Mouse (Mus musculus) neural tube, embryonic 13.5 days (tissue): ENCODE data around the gene Gcm2. TPM values are rescaled to one million over a fixed set of nuclear protein-coding genes. Genes with fewer than 3 reads are reported as not detected.

Experiments used
- ATAC-seq: fragments of 200-750 bp; cut with Nextera tagmentation; 2 replicates; pipeline ENCODE4 v1.8.0; 2017; ENCODE audit warnings: low read depth, mild to moderate bottlenecking, moderate TSS enrichment, moderate library complexity
- H3K27ac ChIP-seq: fragments of 300-500 bp; sonication (generic); replicated peaks from 2 replicates; pipeline ENCODE4 v1.5.1; 2015; ENCODE audit warnings: moderate library complexity, mild to moderate bottlenecking, inconsistent platforms
- H3K27me3 ChIP-seq: fragments of 300-500 bp; sonication (generic); 2 replicates; pipeline ENCODE4 v1.6.1; 2015; ENCODE audit warnings: mild to moderate bottlenecking, inconsistent platforms
- H3K36me3 ChIP-seq: fragments of 300-500 bp; sonication (generic); 2 replicates; pipeline ENCODE4 v1.6.1; 2015; ENCODE audit warnings: mild to moderate bottlenecking, inconsistent platforms
- H3K4me1 ChIP-seq: fragments of 300-500 bp; sonication (generic); replicated peaks from 2 replicates; pipeline ENCODE4 v1.6.1; 2015; ENCODE audit warnings: inconsistent platforms
- H3K4me2 ChIP-seq: fragments of 300-500 bp; sonication (generic); 2 replicates; pipeline ENCODE4 v1.6.1; 2015; ENCODE audit warnings: inconsistent platforms, mild to moderate bottlenecking, moderate library complexity
- H3K4me3 ChIP-seq: fragments of 300-500 bp; sonication (generic); 2 replicates; pipeline ENCODE4 v1.5.1; 2015; ENCODE audit warnings: mild to moderate bottlenecking, inconsistent platforms
- H3K9ac ChIP-seq: fragments of 300-500 bp; sonication (generic); 2 replicates; pipeline ENCODE4 v1.6.1; 2015; ENCODE audit warnings: moderate library complexity, mild to moderate bottlenecking, inconsistent platforms
- H3K9me3 ChIP-seq: fragments of 300-500 bp; sonication (generic); 2 replicates; pipeline ENCODE4 v1.6.1; 2016; ENCODE audit warnings: inconsistent platforms
- WGBS: fragments of 180-500 bp; shearing (Covaris S2); methylation state at CpG from one replicate; pipeline ENCODE4 v1.1.7; 2015; 5-methylcytosine and 5-hydroxymethylcytosine counted together
- polyA plus RNA-seq: library from polyadenylated mRNA; unstranded; fragments of >200 nt; fragmentation: Nextera tagmentation; extraction: Ambion mirVana; gene quantifications from 2 replicates; pipeline ENCODE4 v1.2.1, GENCODE M21; 2015

Gcm2 gene
- polyA plus RNA-seq, 1 experiment from 2014 or later, result not detected

DNA sequence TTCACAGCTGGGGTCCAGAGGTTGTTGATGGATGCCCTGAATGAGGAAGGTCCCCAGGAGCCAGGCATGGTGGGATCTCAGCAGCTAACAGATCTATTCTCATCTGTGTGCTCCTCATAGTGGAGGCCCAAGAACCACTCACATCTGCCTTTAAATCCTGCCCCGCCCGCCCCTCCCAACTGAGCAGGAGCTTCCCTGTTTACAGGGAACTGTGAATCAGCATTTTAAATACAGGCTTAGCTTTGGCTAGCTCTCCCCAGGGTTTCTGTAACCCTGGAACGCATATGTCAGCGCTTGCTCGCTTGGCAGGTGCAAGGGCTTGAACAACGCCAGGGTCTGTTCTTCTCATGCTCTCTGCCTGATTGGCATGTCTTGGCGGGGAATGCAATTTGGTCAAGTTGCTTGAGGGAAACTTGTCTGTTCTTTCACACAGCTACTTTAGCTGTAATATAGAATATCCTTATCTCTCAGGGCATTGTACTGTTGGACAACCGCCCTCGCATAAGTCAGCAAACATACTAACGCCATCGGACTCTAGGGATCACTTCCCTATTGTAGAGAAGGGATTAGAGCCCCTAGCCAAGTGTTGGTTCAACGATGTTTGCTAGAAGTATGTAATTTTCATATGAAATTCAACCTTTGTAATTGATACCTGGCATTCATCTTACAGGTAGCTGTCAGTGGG is 6.9 kb downstream of the Gcm2 start:
- no peak overlapping the region for H3K9ac ChIP-seq
- no peak overlapping the region for H3K27ac ChIP-seq
- no peak overlapping the region for H3K4me3 ChIP-seq
- no peak for ATAC-seq
- H3K4me1 ChIP-seq, result no peaks in the 10 kb centered on the region
- no peaks in the 10 kb centered on the region for H3K27me3 ChIP-seq
- H3K36me3 ChIP-seq, result no peaks in the 10 kb centered on the region
- WGBS, result 80% methylated on average over 12 of the region's 12 CpGs
- no peak overlapping the region for H3K4me2 ChIP-seq
- H3K9me3 ChIP-seq, result no peaks in the 10 kb centered on the region

DNA sequence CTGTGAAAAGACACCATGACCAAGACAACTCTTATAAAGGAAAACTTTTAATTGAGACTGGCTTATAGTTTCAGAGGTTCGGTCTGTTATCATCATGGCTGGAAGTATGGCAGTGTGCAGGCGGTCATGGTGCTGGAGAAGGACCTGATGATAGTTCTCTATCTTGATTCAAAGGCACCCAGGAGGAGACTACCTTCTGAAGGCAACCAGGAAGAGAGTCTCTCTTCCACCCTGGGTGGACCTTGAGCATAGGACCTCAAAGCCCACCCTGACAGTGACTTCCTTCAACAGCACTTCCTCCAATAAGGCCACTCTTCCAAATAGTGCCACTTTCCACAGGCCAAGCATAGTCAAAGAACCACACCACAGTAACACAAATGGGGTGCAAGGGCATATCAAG is 10.8 kb downstream of the Gcm2 start:
- Histone ChIP-seq H3K9ac (no peak overlapping the region), H3K4me1 (no peaks in the 10 kb centered on the region), H3K27ac (no peak overlapping the region), H3K27me3 (no peaks in the 10 kb centered on the region), H3K9me3 (no peaks in the 10 kb centered on the region), H3K4me3 (no peak overlapping the region), H3K4me2 (no peak overlapping the region), H3K36me3 (no peaks in the 10 kb centered on the region)
- ATAC-seq, result no peak
- 87% methylated on average over 2 of the region's 2 CpGs for WGBS

DNA sequence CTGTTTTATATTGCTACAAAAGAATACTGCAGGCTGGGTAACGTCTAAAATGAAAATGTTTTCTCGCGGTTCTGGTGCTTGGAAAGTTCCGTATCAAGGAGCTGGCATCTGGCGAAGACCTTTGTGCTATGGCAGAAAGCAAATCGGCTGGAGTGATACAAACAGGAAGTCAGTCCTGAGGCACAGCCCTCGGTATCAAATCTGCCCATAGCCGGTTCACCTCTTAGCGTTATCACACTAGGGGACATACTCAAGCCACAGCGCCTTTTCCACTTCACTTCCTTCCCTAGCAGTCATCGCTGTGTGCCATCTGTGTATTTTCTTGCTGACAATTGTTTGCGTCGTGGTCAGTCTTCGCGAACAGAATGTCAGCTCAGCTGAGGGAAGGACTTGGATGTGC is 12.5 kb downstream of the Gcm2 start:
- Histone ChIP-seq H3K27ac (no peak overlapping the region), H3K9ac (no peak overlapping the region), H3K4me1 (no peaks in the 10 kb centered on the region), H3K4me2 (no peak overlapping the region), H3K27me3 (no peaks in the 10 kb centered on the region), H3K9me3 (no peaks in the 10 kb centered on the region), H3K4me3 (no peak overlapping the region), H3K36me3 (no peaks in the 10 kb centered on the region)
- no peak for ATAC-seq
- WGBS, result 84% methylated on average over 15 of the region's 15 CpGs

DNA sequence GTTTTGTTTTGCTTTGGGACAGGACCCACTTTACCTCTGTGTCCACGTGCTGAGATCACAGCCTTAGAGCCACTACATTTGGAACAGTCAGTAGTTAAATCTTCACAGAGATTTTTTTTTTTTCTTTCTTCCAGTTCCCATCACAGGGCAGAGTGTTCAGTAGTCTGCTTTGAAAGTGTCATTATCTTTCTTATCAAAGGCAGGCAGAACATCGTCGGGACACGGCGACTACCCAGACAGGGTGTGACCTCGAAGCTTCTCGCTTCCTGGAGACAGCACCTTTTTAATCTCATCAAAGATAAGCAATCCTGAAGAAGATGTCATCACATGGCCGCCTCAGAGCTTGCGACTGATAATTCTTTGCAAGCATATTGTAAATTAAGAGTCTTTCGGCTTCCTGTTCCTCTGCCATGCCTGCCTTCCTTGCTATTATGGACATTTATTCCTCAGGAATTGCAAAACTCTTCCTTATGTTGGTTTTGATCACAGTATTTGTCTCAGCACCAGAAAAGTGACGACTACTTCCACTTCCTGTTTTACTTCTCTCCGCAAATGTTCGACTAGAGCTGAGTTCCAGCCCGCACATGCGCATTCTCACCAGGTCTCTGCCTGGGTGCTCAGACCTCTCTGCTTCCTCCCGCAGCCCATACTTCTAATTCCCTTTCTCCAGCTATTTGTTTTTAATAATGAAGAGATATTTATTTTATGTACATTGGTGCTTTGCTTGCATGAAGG is 13.3 kb downstream of the Gcm2 start:
- 87% methylated on average over 16 of the region's 16 CpGs for WGBS
- Histone ChIP-seq H3K27ac (no peak overlapping the region), H3K4me3 (no peak overlapping the region), H3K36me3 (no peaks in the 10 kb centered on the region), H3K27me3 (no peaks in the 10 kb centered on the region), H3K9ac (no peak overlapping the region), H3K4me2 (no peak overlapping the region), H3K4me1 (no peaks in the 10 kb centered on the region), H3K9me3 (no peaks in the 10 kb centered on the region)
- ATAC-seq, result no peak

DNA sequence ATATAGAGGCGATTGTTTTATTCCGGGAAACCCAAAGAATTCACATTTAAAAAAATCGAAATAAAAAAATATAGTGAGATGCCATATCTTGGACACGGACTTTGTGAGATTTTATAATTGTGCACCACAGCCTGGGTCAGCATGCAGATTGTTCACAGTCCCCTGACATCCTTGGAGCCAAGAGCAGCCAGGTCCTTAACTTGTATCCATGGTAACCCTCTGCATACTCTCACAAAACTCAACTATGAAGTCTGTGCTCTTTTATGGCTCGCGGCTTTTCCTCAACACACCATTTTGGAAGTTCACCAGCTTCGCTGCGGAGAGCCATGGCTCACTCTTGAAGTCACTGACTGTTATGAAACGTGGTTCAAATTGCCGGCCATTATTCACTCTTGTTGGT is 16.7 kb downstream of the Gcm2 start:
- H3K27ac ChIP-seq, result no peak overlapping the region
- no peak overlapping the region for H3K9ac ChIP-seq
- H3K4me3 ChIP-seq, result no peak overlapping the region
- no peaks in the 10 kb centered on the region for H3K9me3 ChIP-seq
- no peaks in the 10 kb centered on the region for H3K4me1 ChIP-seq
- no peak overlapping the region for H3K4me2 ChIP-seq
- ATAC-seq, result no peak
- H3K36me3 ChIP-seq, result no peaks in the 10 kb centered on the region
- WGBS, result 73% methylated on average over 10 of the region's 10 CpGs
- no peaks in the 10 kb centered on the region for H3K27me3 ChIP-seq

DNA sequence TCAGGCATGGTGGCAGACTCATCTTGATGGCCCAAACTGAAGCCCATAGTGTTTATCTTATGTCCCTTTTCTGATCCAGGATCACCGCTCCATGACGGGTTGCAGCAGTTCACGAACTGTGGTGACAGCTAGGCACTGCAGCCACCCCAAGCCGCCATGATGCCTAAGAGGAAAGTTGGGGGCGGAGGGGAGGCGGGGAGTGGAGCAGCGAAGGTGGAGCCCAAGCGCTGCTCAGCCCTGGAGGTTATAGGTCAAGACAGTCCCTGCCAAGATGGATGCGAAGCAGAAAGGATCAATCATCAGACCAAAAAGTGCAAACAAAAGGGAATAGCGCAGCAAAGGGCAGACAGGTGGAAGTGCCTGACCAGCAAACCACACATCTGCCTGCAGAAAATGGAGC is 19.6 kb downstream of the Gcm2 start:
- Histone ChIP-seq H3K36me3 (no peaks in the 10 kb centered on the region), H3K4me2 (no peak overlapping the region), H3K4me1 (no peaks in the 10 kb centered on the region), H3K27me3 (no peaks in the 10 kb centered on the region), H3K4me3 (no peak overlapping the region), H3K9me3 (no peaks in the 10 kb centered on the region), H3K9ac (no peak overlapping the region), H3K27ac (no peak overlapping the region)
- no peak for ATAC-seq
- 36% methylated on average over 10 of the region's 10 CpGs for WGBS

DNA sequence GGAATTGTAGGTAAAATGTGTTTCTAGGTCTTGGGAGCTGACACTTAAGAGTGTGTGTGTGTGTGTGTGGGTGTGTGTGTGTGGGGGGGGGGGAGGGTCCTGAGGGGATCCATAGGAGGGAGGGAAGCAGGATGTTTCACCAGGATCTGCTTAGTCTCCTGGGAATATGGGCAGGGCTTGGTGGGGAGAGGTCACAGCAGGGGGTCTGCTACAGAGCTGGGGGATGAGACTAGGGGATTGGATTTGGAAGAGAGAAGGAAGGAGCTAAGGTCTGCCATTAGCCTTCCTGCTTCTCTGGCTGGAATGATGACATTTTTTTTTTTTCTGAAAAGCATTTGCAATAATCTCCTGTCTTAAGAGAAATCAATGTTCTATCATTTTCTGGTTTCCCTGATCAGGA is 22.1 kb downstream of the Gcm2 start:
- H3K9me3 ChIP-seq, result no peaks in the 10 kb centered on the region
- no peaks in the 10 kb centered on the region for H3K4me1 ChIP-seq
- H3K4me2 ChIP-seq, result no peak overlapping the region
- H3K27ac ChIP-seq, result no peak overlapping the region
- no peak overlapping the region for H3K9ac ChIP-seq
- no peaks in the 10 kb centered on the region for H3K27me3 ChIP-seq
- H3K36me3 ChIP-seq, result no peaks in the 10 kb centered on the region
- H3K4me3 ChIP-seq, result no peak overlapping the region
- ATAC-seq, result no peak

DNA sequence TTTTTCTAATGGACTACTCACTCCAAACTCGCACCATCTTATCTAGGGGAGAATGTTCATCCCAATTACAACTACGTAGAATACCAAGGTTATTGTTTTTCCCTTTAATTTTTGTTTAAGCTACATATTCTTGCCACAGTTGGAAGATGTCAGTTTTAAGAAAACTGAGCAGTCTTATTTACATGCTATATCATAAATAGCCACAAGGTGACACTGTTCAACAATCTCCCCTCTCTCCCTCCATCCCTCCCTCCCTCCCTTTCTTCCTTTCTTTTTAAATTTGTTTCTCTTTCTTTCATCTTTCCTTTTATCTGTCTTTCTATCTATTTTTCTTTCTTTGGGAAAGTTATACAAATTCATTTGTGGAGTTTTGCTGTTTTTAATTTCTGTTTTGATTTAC is 25.7 kb downstream of the Gcm2 start:
- Histone ChIP-seq H3K27ac (no peak overlapping the region), H3K27me3 (peaks cover 18% of the 10 kb centered on the region), H3K9me3 (no peaks in the 10 kb centered on the region), H3K4me1 (no peaks in the 10 kb centered on the region), H3K9ac (no peak overlapping the region), H3K4me2 (no peak overlapping the region), H3K4me3 (no peak overlapping the region), H3K36me3 (no peaks in the 10 kb centered on the region)
- WGBS, result 30% methylated on average over 2 of the region's 2 CpGs
- ATAC-seq, result no peak

DNA sequence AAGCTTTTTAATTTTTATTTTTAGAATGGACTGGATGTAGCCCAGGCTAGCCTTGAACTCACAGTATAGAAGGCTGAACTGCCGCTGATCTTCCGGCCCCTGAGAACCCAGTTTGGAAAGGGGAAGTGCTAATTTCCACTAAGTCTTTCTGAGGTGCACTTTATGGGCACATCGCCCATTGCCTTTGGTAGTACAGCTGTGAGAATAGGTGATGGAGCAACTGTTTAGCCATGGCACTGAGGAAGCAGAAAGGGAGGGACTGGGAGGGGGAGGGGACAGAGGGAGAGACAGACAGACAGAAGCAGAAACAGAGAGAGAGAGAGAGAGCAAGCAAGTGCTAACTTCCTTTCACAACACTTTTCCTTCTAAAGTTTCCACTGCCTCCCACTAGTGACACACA is 26.3 kb downstream of the Gcm2 start:
- H3K9ac ChIP-seq, result no peak overlapping the region
- H3K36me3 ChIP-seq, result no peaks in the 10 kb centered on the region
- H3K27me3 ChIP-seq, result peaks cover 22% of the 10 kb centered on the region
- H3K27ac ChIP-seq, result no peak overlapping the region
- 0 out of 2 replicates have a peak, but pooled peaks cover under 1% of the 10 kb centered on the region for H3K4me1 ChIP-seq
- H3K9me3 ChIP-seq, result no peaks in the 10 kb centered on the region
- 86% methylated on average over 3 of the region's 3 CpGs for WGBS
- H3K4me3 ChIP-seq, result no peak overlapping the region
- H3K4me2 ChIP-seq, result no peak overlapping the region
- no peak for ATAC-seq

DNA sequence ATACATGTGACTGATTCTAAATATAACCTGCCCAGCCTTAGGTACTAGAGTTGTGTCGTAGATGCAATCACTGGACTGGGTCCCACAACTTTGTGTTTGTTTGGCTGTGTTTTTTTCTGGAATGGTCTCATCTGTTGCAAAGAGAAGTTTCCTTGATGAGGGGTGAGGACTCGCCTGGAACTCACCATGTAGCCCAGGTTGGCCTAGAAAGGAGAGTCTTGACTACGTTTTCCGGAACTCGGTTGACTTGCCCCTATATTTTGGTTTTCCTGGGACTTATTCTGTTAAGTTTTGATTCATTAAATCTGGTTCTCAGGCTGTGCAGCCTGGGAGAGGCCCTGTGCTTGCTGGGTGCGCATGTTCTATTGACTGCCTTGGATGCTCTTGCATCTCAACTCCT is 30.1 kb downstream of the Gcm2 start:
- Histone ChIP-seq H3K4me2 (no peak overlapping the region), H3K27me3 (peaks cover 46% of the 10 kb centered on the region), H3K4me3 (no peak overlapping the region), H3K27ac (no peak overlapping the region), H3K9me3 (no peaks in the 10 kb centered on the region), H3K4me1 (peaks cover 12% of the 10 kb centered on the region), H3K9ac (no peak overlapping the region), H3K36me3 (no peaks in the 10 kb centered on the region)
- no peak for ATAC-seq
- WGBS, result 95% methylated on average over 6 of the region's 6 CpGs

DNA sequence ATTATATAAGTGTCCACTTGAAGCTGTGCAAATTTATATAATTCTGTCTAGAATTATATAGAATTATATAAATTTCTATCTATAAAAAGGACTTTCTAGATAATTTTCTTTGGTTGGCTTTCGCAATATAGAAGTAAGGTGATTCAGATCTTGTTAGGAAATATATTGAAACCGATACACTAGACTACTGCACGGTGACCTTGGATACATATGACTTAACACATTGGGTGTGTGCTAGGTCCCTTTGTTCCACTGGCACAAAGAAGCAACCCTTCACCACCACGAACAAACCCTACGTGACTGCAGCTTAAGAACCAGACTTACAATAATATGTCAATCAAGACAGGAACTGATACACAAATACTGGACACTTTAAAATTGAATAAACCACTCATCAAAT is 31.0 kb downstream of the Gcm2 start:
- H3K4me2 ChIP-seq, result peak overlapping the region; percentile 82
- H3K27ac ChIP-seq, result no peak overlapping the region
- H3K36me3 ChIP-seq, result no peaks in the 10 kb centered on the region
- H3K27me3 ChIP-seq, result peaks cover 46% of the 10 kb centered on the region
- H3K9ac ChIP-seq, result no peak overlapping the region
- ATAC-seq, result no peak
- peaks cover 12% of the 10 kb centered on the region for H3K4me1 ChIP-seq
- no peaks in the 10 kb centered on the region for H3K9me3 ChIP-seq
- 60% methylated on average over 5 of the region's 5 CpGs for WGBS
- no peak overlapping the region; the same call in 1 of the 2 replicates for H3K4me3 ChIP-seq

DNA sequence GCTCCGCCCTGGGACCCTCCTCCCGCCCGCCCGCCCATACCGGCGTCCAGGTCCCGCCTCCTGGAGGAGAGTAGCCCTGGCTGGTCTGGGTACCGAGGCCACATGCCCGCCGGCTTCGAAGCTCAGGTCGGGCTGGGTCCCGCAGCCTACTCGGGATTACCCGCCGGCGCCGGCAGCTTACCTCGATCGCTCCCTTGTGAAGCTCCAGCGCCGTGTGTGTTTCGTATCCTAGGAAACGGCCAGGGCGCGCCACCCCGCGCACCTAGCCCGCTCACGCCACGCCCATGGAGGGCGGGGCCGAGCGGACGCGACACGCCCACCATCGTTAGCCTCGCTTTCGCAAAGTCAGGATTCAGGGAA is 31.4 kb downstream of the Gcm2 start, which contains the start of gene Mak:
Mak (minus strand) TSS at position 286 of the 360 bp plus-strand sequence.
- peak within 1 kb of the TSS; percentile 60 for H3K9ac ChIP-seq
- peak within 1 kb of the TSS; percentile 82 for H3K4me2 ChIP-seq
- peak within 1 kb of the TSS; percentile 48 for H3K4me3 ChIP-seq
- H3K27ac ChIP-seq, result no peak within 1 kb of the TSS
- peaks cover 12% of the 10 kb centered on the region for H3K4me1 ChIP-seq
- peaks cover 46% of the 10 kb centered on the region for H3K27me3 ChIP-seq
- H3K9me3 ChIP-seq, result no peaks in the 10 kb centered on the region
- peak; percentile 96 for ATAC-seq
- WGBS, result under 1% methylated on average over 38 of the region's 40 CpGs
- H3K36me3 ChIP-seq, result no peaks in the 10 kb centered on the region
